32 mouse cellular contexts compared by ENCODE assay signal in the genomic region with DNA sequence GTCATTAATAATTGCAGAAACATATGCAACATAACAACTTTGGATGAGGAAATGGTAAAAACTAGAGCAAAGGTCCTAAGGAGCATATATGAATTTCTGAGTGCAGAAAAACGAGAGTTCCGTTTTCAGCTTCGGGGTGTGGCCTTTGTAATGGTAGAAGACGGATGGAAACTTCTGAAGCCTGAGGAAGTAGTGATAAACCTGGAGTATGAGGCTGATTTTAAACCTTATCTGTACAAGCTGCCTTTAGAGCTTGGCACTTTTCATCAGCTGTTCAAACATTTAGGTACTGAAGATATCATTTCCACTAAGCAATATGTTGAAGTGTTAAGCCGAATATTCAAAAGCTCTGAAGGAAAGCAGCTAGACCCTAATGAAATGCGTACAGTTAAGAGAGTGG. TPM values are rescaled to one million over a fixed set of nuclear protein-coding genes. Genes with fewer than 3 reads are reported as not detected.
"Had no signal": no experiment of that assay in that cellular context is flagged by ENCODE, and none has a peak within 500 bp of the region (broad histone marks: within the 10 kb centered on the region; RNA-seq: fewer than 3 reads in every experiment).

No protein-coding gene starts in this region.

- H3K4me3 ChIP-seq: heart, embryonic 10.5 days; heart, embryonic 12.5 days; heart, embryonic 13.5 days; heart, embryonic 15.5 days; hindbrain, embryonic 10.5 days; hindbrain, embryonic 12.5 days; hindbrain, embryonic 13.5 days; hindbrain, embryonic 15.5 days; intestine, embryonic 15.5 days; kidney, embryonic 15.5 days; layer of hippocampus, adult 2 months had no signal

- H3K27me3 ChIP-seq: heart, embryonic 12.5 days; heart, embryonic 13.5 days; heart, embryonic 15.5 days; hindbrain, embryonic 12.5 days; hindbrain, embryonic 13.5 days; hindbrain, embryonic 15.5 days; intestine, embryonic 15.5 days; kidney, embryonic 15.5 days had no signal

- H3K9me3 ChIP-seq: heart, embryonic 10.5 days; heart, embryonic 12.5 days; heart, embryonic 13.5 days; heart, embryonic 15.5 days; hindbrain, embryonic 15.5 days; intestine, embryonic 15.5 days; kidney, embryonic 15.5 days had no signal

- H3K4me1 ChIP-seq: heart, embryonic 10.5 days; heart, embryonic 12.5 days; heart, embryonic 13.5 days; heart, embryonic 15.5 days; hindbrain, embryonic 10.5 days; hindbrain, embryonic 12.5 days; hindbrain, embryonic 13.5 days; hindbrain, embryonic 15.5 days; intestine, embryonic 15.5 days; kidney, embryonic 15.5 days had no signal

- DNase-seq: heart, postnatal 10 days; heart, postnatal 14 days; heart, postnatal 36 days; heart, postnatal 4 days; kidney, adult 11 months; kidney, adult 18-20 months; kidney, adult 2 months; kidney, adult 8-10 months; kidney, adult 9 months; kidney, postnatal 10 days; kidney, postnatal 14 days; kidney, postnatal 25 days; kidney, postnatal 36 days; kidney, postnatal 4 days; layer of hippocampus, adult 9-11 months; layer of hippocampus, postnatal 36 days had no signal

- H3K27ac ChIP-seq: heart, embryonic 10.5 days; heart, embryonic 13.5 days; heart, embryonic 15.5 days; hindbrain, embryonic 10.5 days; hindbrain, embryonic 12.5 days; hindbrain, embryonic 13.5 days; hindbrain, embryonic 14.5 days; hindbrain, embryonic 15.5 days; hindbrain, postnatal 0 days; intestine, embryonic 15.5 days; kidney, embryonic 15.5 days; kidney, postnatal 0 days; layer of hippocampus, adult 2 months had no signal

- H3K9ac ChIP-seq: heart, embryonic 12.5 days; heart, embryonic 13.5 days; heart, embryonic 15.5 days; hindbrain, embryonic 12.5 days; hindbrain, embryonic 13.5 days; hindbrain, embryonic 14.5 days; hindbrain, embryonic 15.5 days; intestine, embryonic 15.5 days; kidney, embryonic 15.5 days had no signal

- H3K36me3 ChIP-seq: intestine, embryonic 15.5 days had no signal

RNA-seq across cellular contexts. Expression of a gene that starts 46.5 kb away (rescaled TPM):
- total RNA-seq: hematopoietic stem cell, adult 5-6 weeks; layer of hippocampus, postnatal 36 days had no signal
- polyA plus RNA-seq: inflammation-experienced regulatory T-cells, adult 6 months had no signal
